Mouse (Mus musculus): ENCODE measurements around the gene Ring1.

DNA sequence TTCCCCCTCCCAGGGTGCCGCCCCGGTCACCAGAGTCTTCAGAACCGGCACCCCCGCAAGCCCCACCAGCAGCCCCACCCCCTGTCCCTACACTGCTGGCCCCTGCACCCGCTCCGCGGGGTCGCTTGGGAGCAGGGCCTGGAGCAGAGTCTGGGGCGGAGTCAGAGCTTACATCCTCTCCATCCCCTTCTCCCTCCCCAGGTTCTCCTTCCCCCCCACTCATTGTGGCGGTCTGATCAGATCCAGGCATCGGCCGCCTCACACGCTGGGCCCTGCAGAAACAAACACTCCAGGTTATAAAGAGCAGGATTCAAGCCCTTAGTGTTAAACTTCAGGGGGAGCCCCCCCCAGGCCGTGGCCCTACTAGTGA, 2.1 kb downstream of the Ring1 start:
- TF ChIP-seq POLR2A (IDR thresholded peaks at IDR 0.05; ENCODE audit: low read depth, low read length) (no peak), CTCF (IDR thresholded peaks at IDR 0.05; ENCODE audit: extremely low read depth, insufficient read length, insufficient replicate concordance, low read depth, low read length) (no peak)

Measured in small intestine, adult 2 months (tissue).